Mouse (Mus musculus): ENCODE data around the gene Dbt. TPM values are rescaled to one million over a fixed set of nuclear protein-coding genes. Genes with fewer than 3 reads are reported as not detected.
"Not testable (repeated sequence)": the region's sequence is repeated elsewhere in the genome, so short reads cannot be mapped to it uniquely, and the experiment has no call there.

The Dbt gene
- polyA plus RNA-seq, 1 experiment: 37.6 TPM

GRCm38 (mm10) chr3:116547430-116547829, 34.6 kb downstream of the Dbt start:
- Histone ChIP-seq H3K36me3 (ENCODE audit: control insufficient read depth, insufficient read depth, low read length, poor library complexity, severe bottlenecking) (peaks cover 8% of the 10 kb centered on the region; the same call in 1 of the 2 replicates), H3K9me3 (replicated peaks; ENCODE audit: control insufficient read depth, insufficient read depth, low read length, poor library complexity, severe bottlenecking) (peaks cover 16% of the 10 kb centered on the region), H3K9ac (ENCODE audit: low read depth, poor library complexity, severe bottlenecking) (no peak overlapping the region), H3K27ac (ENCODE audit: insufficient read depth, low read length) (no peak overlapping the region), H3K4me3 (ENCODE audit: low read depth, low read length) (no peak overlapping the region), H3K27me3 (ENCODE audit: control insufficient read depth, insufficient read depth, low read length, poor library complexity, severe bottlenecking) (no peaks in the 10 kb centered on the region), H3K4me1 (ENCODE audit: control insufficient read depth, insufficient read depth, low read length) (no peaks in the 10 kb centered on the region)
- no peak for TF ChIP-seq EP300 (IDR thresholded peaks at IDR 0.05; ENCODE audit: insufficient read depth, low read depth, low read length)

- no peak overlapping the region for H3K4me3 ChIP-seq (ENCODE audit: low read depth, low read length)
- H3K9ac ChIP-seq (ENCODE audit: low read depth, poor library complexity, severe bottlenecking): no peak overlapping the region
- H3K27me3 ChIP-seq (ENCODE audit: control insufficient read depth, insufficient read depth, low read length, poor library complexity, severe bottlenecking): no peaks in the 10 kb centered on the region
- H3K4me1 ChIP-seq (ENCODE audit: control insufficient read depth, insufficient read depth, low read length): no peaks in the 10 kb centered on the region
- H3K9me3 ChIP-seq (replicated peaks; ENCODE audit: control insufficient read depth, insufficient read depth, low read length, poor library complexity, severe bottlenecking): peaks cover 18% of the 10 kb centered on the region
- H3K27ac ChIP-seq (ENCODE audit: insufficient read depth, low read length): no peak overlapping the region
- no peak for TF ChIP-seq CTCF (IDR thresholded peaks at IDR 0.05; ENCODE audit: low read depth, low read length)
- TF ChIP-seq POLR2A (IDR thresholded peaks at IDR 0.05; ENCODE audit: insufficient read depth, low read length): no peak
- TF ChIP-seq EP300 (IDR thresholded peaks at IDR 0.05; ENCODE audit: insufficient read depth, low read depth, low read length): no peak
- peaks cover 6% of the 10 kb centered on the region; the same call in 1 of the 2 replicates for H3K36me3 ChIP-seq (ENCODE audit: control insufficient read depth, insufficient read depth, low read length, poor library complexity, severe bottlenecking)
These were observed 38.5 kb downstream of the Dbt start for GRCm38 (mm10) chr3:116551362-116551761.

GRCm38 (mm10) chr3:116561315-116561714, 48.4 kb downstream of the Dbt start:
- not testable (repeated sequence) for H3K27me3 ChIP-seq (ENCODE audit: control insufficient read depth, insufficient read depth, low read length, poor library complexity, severe bottlenecking); H3K9me3 ChIP-seq (replicated peaks; ENCODE audit: control insufficient read depth, insufficient read depth, low read length, poor library complexity, severe bottlenecking); H3K4me1 ChIP-seq (ENCODE audit: control insufficient read depth, insufficient read depth, low read length); H3K9ac ChIP-seq (ENCODE audit: low read depth, poor library complexity, severe bottlenecking); H3K4me3 ChIP-seq (ENCODE audit: low read depth, low read length); H3K36me3 ChIP-seq (ENCODE audit: control insufficient read depth, insufficient read depth, low read length, poor library complexity, severe bottlenecking); H3K27ac ChIP-seq (ENCODE audit: insufficient read depth, low read length)

- Histone ChIP-seq H3K36me3 (ENCODE audit: control insufficient read depth, insufficient read depth, low read length, poor library complexity, severe bottlenecking) (no peaks in the 10 kb centered on the region), H3K9ac (ENCODE audit: low read depth, poor library complexity, severe bottlenecking) (no peak within 1 kb of the TSS), H3K4me1 (ENCODE audit: control insufficient read depth, insufficient read depth, low read length) (no peaks in the 10 kb centered on the region), H3K27ac (ENCODE audit: insufficient read depth, low read length) (no peak within 1 kb of the TSS), H3K27me3 (ENCODE audit: control insufficient read depth, insufficient read depth, low read length, poor library complexity, severe bottlenecking) (no peaks in the 10 kb centered on the region), H3K9me3 (replicated peaks; ENCODE audit: control insufficient read depth, insufficient read depth, low read length, poor library complexity, severe bottlenecking) (no peaks in the 10 kb centered on the region; the same call in 1 of the 2 replicates), H3K4me3 (ENCODE audit: low read depth, low read length) (no peak within 1 kb of the TSS)
- TF ChIP-seq CTCF (IDR thresholded peaks at IDR 0.05; ENCODE audit: low read depth, low read length) (no peak), POLR2A (IDR thresholded peaks at IDR 0.05; ENCODE audit: insufficient read depth, low read length) (no peak), EP300 (IDR thresholded peaks at IDR 0.05; ENCODE audit: insufficient read depth, low read depth, low read length) (no peak)
These were observed 49.7 kb downstream of the Dbt start, which contains the start of gene Lrrc39 for GRCm38 (mm10) chr3:116562408-116563094. Gene Lrrc39, plus strand, starts transcription at chr3:116562973.

- TF ChIP-seq EP300 (IDR thresholded peaks at IDR 0.05; ENCODE audit: insufficient read depth, low read depth, low read length) (no peak), POLR2A (IDR thresholded peaks at IDR 0.05; ENCODE audit: insufficient read depth, low read length) (no peak), CTCF (IDR thresholded peaks at IDR 0.05; ENCODE audit: low read depth, low read length) (no peak)
- Histone ChIP-seq H3K4me1 (ENCODE audit: control insufficient read depth, insufficient read depth, low read length) (no peaks in the 10 kb centered on the region), H3K9ac (ENCODE audit: low read depth, poor library complexity, severe bottlenecking) (no peak overlapping the region), H3K27ac (ENCODE audit: insufficient read depth, low read length) (no peak overlapping the region), H3K9me3 (replicated peaks; ENCODE audit: control insufficient read depth, insufficient read depth, low read length, poor library complexity, severe bottlenecking) (no peaks in the 10 kb centered on the region; the same call in 1 of the 2 replicates), H3K4me3 (ENCODE audit: low read depth, low read length) (no peak overlapping the region), H3K36me3 (ENCODE audit: control insufficient read depth, insufficient read depth, low read length, poor library complexity, severe bottlenecking) (no peaks in the 10 kb centered on the region), H3K27me3 (ENCODE audit: control insufficient read depth, insufficient read depth, low read length, poor library complexity, severe bottlenecking) (no peaks in the 10 kb centered on the region)
These were observed 50.2 kb downstream of the Dbt start for GRCm38 (mm10) chr3:116563095-116563492.

- H3K36me3 ChIP-seq (ENCODE audit: control insufficient read depth, insufficient read depth, low read length, poor library complexity, severe bottlenecking): no peaks in the 10 kb centered on the region
- H3K4me3 ChIP-seq (ENCODE audit: low read depth, low read length): no peak overlapping the region
- TF ChIP-seq EP300 (IDR thresholded peaks at IDR 0.05; ENCODE audit: insufficient read depth, low read depth, low read length): no peak
- no peak for TF ChIP-seq CTCF (IDR thresholded peaks at IDR 0.05; ENCODE audit: low read depth, low read length)
- TF ChIP-seq POLR2A (IDR thresholded peaks at IDR 0.05; ENCODE audit: insufficient read depth, low read length): no peak
- no peaks in the 10 kb centered on the region for H3K4me1 ChIP-seq (ENCODE audit: control insufficient read depth, insufficient read depth, low read length)
- H3K27ac ChIP-seq (ENCODE audit: insufficient read depth, low read length): no peak overlapping the region
- H3K9ac ChIP-seq (ENCODE audit: low read depth, poor library complexity, severe bottlenecking): no peak overlapping the region
- no peaks in the 10 kb centered on the region; the same call in 1 of the 2 replicates for H3K9me3 ChIP-seq (replicated peaks; ENCODE audit: control insufficient read depth, insufficient read depth, low read length, poor library complexity, severe bottlenecking)
- no peaks in the 10 kb centered on the region for H3K27me3 ChIP-seq (ENCODE audit: control insufficient read depth, insufficient read depth, low read length, poor library complexity, severe bottlenecking)
These were observed 57.8 kb downstream of the Dbt start for GRCm38 (mm10) chr3:116570628-116571027.

Measured in ES-Bruce4 (cell line).